Mouse (Mus musculus): ENCODE results near the gene Ssbp3. TPM values are rescaled to one million over a fixed set of nuclear protein-coding genes. Genes with fewer than 3 reads are reported as not detected.

The Ssbp3 gene
- polyA plus RNA-seq, 1 experiment = 257 TPM

GRCm38 (mm10) chr4:107015971-107016511, 105.5 kb downstream of the Ssbp3 start:
- peak; percentile 69 for DNase-seq (ENCODE audit: low read depth)
- TF ChIP-seq CTCF (IDR thresholded peaks at IDR 0.05; ENCODE audit: borderline replicate concordance, extremely low read depth, insufficient read depth, insufficient read length) (peak; percentile 31; the same call in 1 of the 2 replicates), POLR2A (IDR thresholded peaks at IDR 0.05; ENCODE audit: borderline replicate concordance, extremely low read depth, insufficient read depth, insufficient read length, poor library complexity, severe bottlenecking) (no peak)

GRCm38 (mm10) chr4:107017257-107017656, 106.8 kb downstream of the Ssbp3 start:
- no peak for TF ChIP-seq POLR2A (IDR thresholded peaks at IDR 0.05; ENCODE audit: borderline replicate concordance, extremely low read depth, insufficient read depth, insufficient read length, poor library complexity, severe bottlenecking)
- no peak for TF ChIP-seq CTCF (IDR thresholded peaks at IDR 0.05; ENCODE audit: borderline replicate concordance, extremely low read depth, insufficient read depth, insufficient read length)
- no peak for DNase-seq (ENCODE audit: low read depth)

- no peak for DNase-seq (ENCODE audit: low read depth)
- TF ChIP-seq POLR2A (IDR thresholded peaks at IDR 0.05; ENCODE audit: borderline replicate concordance, extremely low read depth, insufficient read depth, insufficient read length, poor library complexity, severe bottlenecking) (no peak), CTCF (IDR thresholded peaks at IDR 0.05; ENCODE audit: borderline replicate concordance, extremely low read depth, insufficient read depth, insufficient read length) (no peak)
These were observed 108.0 kb downstream of the Ssbp3 start for GRCm38 (mm10) chr4:107018521-107018920.

GRCm38 (mm10) chr4:107019027-107019426, 108.5 kb downstream of the Ssbp3 start:
- no peak for TF ChIP-seq CTCF (IDR thresholded peaks at IDR 0.05; ENCODE audit: borderline replicate concordance, extremely low read depth, insufficient read depth, insufficient read length)
- no peak for TF ChIP-seq POLR2A (IDR thresholded peaks at IDR 0.05; ENCODE audit: borderline replicate concordance, extremely low read depth, insufficient read depth, insufficient read length, poor library complexity, severe bottlenecking)
- DNase-seq (ENCODE audit: low read depth) = peak; percentile 81

- no peak for DNase-seq (ENCODE audit: low read depth)
- TF ChIP-seq CTCF (IDR thresholded peaks at IDR 0.05; ENCODE audit: borderline replicate concordance, extremely low read depth, insufficient read depth, insufficient read length) (no peak), POLR2A (IDR thresholded peaks at IDR 0.05; ENCODE audit: borderline replicate concordance, extremely low read depth, insufficient read depth, insufficient read length, poor library complexity, severe bottlenecking) (no peak)
These were observed 109.9 kb downstream of the Ssbp3 start for GRCm38 (mm10) chr4:107020287-107021000.

- TF ChIP-seq CTCF (IDR thresholded peaks at IDR 0.05; ENCODE audit: borderline replicate concordance, extremely low read depth, insufficient read depth, insufficient read length) = peak; percentile 3; the same call in 1 of the 2 replicates
- TF ChIP-seq POLR2A (IDR thresholded peaks at IDR 0.05; ENCODE audit: borderline replicate concordance, extremely low read depth, insufficient read depth, insufficient read length, poor library complexity, severe bottlenecking) = no peak
These were observed 111.0 kb downstream of the Ssbp3 start for GRCm38 (mm10) chr4:107021464-107021863.

GRCm38 (mm10) chr4:107024899-107025298, 114.4 kb downstream of the Ssbp3 start:
- no peak for DNase-seq (ENCODE audit: low read depth)
- TF ChIP-seq CTCF (IDR thresholded peaks at IDR 0.05; ENCODE audit: borderline replicate concordance, extremely low read depth, insufficient read depth, insufficient read length) = no peak
- no peak for TF ChIP-seq POLR2A (IDR thresholded peaks at IDR 0.05; ENCODE audit: borderline replicate concordance, extremely low read depth, insufficient read depth, insufficient read length, poor library complexity, severe bottlenecking)

More at GRCm38 (mm10) chr4:107021464-107021863, 111.0 kb downstream of the Ssbp3 start:
- DNase-seq (ENCODE audit: low read depth) = no peak

- TF ChIP-seq POLR2A (IDR thresholded peaks at IDR 0.05; ENCODE audit: borderline replicate concordance, extremely low read depth, insufficient read depth, insufficient read length, poor library complexity, severe bottlenecking) = no peak
- TF ChIP-seq CTCF (IDR thresholded peaks at IDR 0.05; ENCODE audit: borderline replicate concordance, extremely low read depth, insufficient read depth, insufficient read length) = no peak
- peak; percentile 88 for DNase-seq (ENCODE audit: low read depth)
These were observed 114.9 kb downstream of the Ssbp3 start for GRCm38 (mm10) chr4:107025369-107025768.

- no peak for DNase-seq (ENCODE audit: low read depth)
- no peak for TF ChIP-seq POLR2A (IDR thresholded peaks at IDR 0.05; ENCODE audit: borderline replicate concordance, extremely low read depth, insufficient read depth, insufficient read length, poor library complexity, severe bottlenecking)
- no peak for TF ChIP-seq CTCF (IDR thresholded peaks at IDR 0.05; ENCODE audit: borderline replicate concordance, extremely low read depth, insufficient read depth, insufficient read length)
These were observed 116.0 kb downstream of the Ssbp3 start for GRCm38 (mm10) chr4:107026451-107026850.

GRCm38 (mm10) chr4:107035689-107036088, 125.2 kb downstream of the Ssbp3 start:
- no peak for TF ChIP-seq CTCF (IDR thresholded peaks at IDR 0.05; ENCODE audit: borderline replicate concordance, extremely low read depth, insufficient read depth, insufficient read length)
- no peak for DNase-seq (ENCODE audit: low read depth)

- DNase-seq (ENCODE audit: low read depth) = no peak
- no peak for TF ChIP-seq CTCF (IDR thresholded peaks at IDR 0.05; ENCODE audit: borderline replicate concordance, extremely low read depth, insufficient read depth, insufficient read length)
- TF ChIP-seq POLR2A (IDR thresholded peaks at IDR 0.05; ENCODE audit: borderline replicate concordance, extremely low read depth, insufficient read depth, insufficient read length, poor library complexity, severe bottlenecking) = no peak
These were observed 126.5 kb downstream of the Ssbp3 start for GRCm38 (mm10) chr4:107036985-107037384.

GRCm38 (mm10) chr4:107038303-107038702, 127.8 kb downstream of the Ssbp3 start:
- no peak for DNase-seq (ENCODE audit: low read depth)
- TF ChIP-seq POLR2A (IDR thresholded peaks at IDR 0.05; ENCODE audit: borderline replicate concordance, extremely low read depth, insufficient read depth, insufficient read length, poor library complexity, severe bottlenecking) = no peak
- no peak for TF ChIP-seq CTCF (IDR thresholded peaks at IDR 0.05; ENCODE audit: borderline replicate concordance, extremely low read depth, insufficient read depth, insufficient read length)

All from brain, embryonic 14.5 days (tissue).